Mouse (Mus musculus) testis, adult 2 months (tissue): Measurements from ENCODE around the gene Tmem132d. TPM values are rescaled to one million over a fixed set of nuclear protein-coding genes. Genes with fewer than 3 reads are reported as not detected.

ENCODE experiments used
- H3K27ac ChIP-seq: fragments of 200-500 bp; 2 replicates; pipeline ENCODE4 v1.5.1; 2012; ENCODE audit warnings: low read depth, low read length; ENCODE audit not compliant: control insufficient read depth, insufficient read depth
- H3K27me3 ChIP-seq: fragments of 200-500 bp; 2 replicates; pipeline ENCODE4 v1.6.1; 2012; ENCODE audit warnings: mild to moderate bottlenecking, low read length, moderate library complexity; ENCODE audit not compliant: control insufficient read depth, insufficient read depth
- H3K36me3 ChIP-seq: fragments of 200-500 bp; 2 replicates; pipeline ENCODE4 v1.6.1; 2012; ENCODE audit warnings: mild to moderate bottlenecking, low read length; ENCODE audit not compliant: control insufficient read depth, insufficient read depth
- H3K4me1 ChIP-seq: fragments of 200-500 bp; 2 replicates; pipeline ENCODE4 v1.6.1; 2012; ENCODE audit warnings: low read length; ENCODE audit not compliant: control insufficient read depth, insufficient read depth
- H3K4me3 ChIP-seq: fragments of 200-500 bp; 2 replicates; pipeline ENCODE4 v1.5.1; 2012; ENCODE audit warnings: low read depth, mild to moderate bottlenecking, low read length, moderate library complexity, mixed read lengths; ENCODE audit not compliant: control insufficient read depth
- CTCF ChIP-seq: fragments of 200-500 bp; IDR thresholded peaks from 2 replicates; pipeline ENCODE4 v1.5.1; 2012; ENCODE audit warnings: low read depth, mild to moderate bottlenecking, inconsistent platforms, low read length, moderate library complexity; ENCODE audit not compliant: control insufficient read depth, insufficient read depth, insufficient replicate concordance
- POLR2A ChIP-seq: fragments of 200-500 bp; IDR thresholded peaks from 2 replicates; pipeline ENCODE4 v1.6.1; 2012; ENCODE audit warnings: low read depth, mild to moderate bottlenecking, inconsistent platforms, low read length, moderate library complexity; ENCODE audit not compliant: control insufficient read depth
- polyA plus RNA-seq: library from polyadenylated mRNA; depleted of rRNA; stranded (reverse); fragments of >200 nt; gene quantifications from 2 replicates; pipeline ENCODE4 v1.2.3, GENCODE M21; 2012; rRNA removed

Gene Tmem132d
- polyA plus RNA-seq, 1 experiment, result 0.04 TPM

- Histone ChIP-seq H3K27ac (no peak overlapping the region), H3K4me1 (no peaks in the 10 kb centered on the region), H3K4me3 (no peak overlapping the region), H3K27me3 (no peaks in the 10 kb centered on the region), H3K36me3 (no peaks in the 10 kb centered on the region)
- no peak for TF ChIP-seq CTCF
- TF ChIP-seq POLR2A, result no peak
Measured at GRCm38 (mm10) chr5:127741331-127741730, 691.5 kb downstream of the Tmem132d start.

Other genes with a start within 250 kb of the Tmem132d start
- 0.19 and 0.30 TPM in 2 replicates for gene Fzd10, start 167.8 kb upstream of the Tmem132d start, polyA plus RNA-seq